Mouse (Mus musculus): ENCODE results near the gene Arhgef7. TPM values are rescaled to one million over a fixed set of nuclear protein-coding genes. Genes with fewer than 3 reads are reported as not detected.

Arhgef7 gene
- polyA plus RNA-seq, 1 experiment from 2014 or later = 53.7 TPM

DNA sequence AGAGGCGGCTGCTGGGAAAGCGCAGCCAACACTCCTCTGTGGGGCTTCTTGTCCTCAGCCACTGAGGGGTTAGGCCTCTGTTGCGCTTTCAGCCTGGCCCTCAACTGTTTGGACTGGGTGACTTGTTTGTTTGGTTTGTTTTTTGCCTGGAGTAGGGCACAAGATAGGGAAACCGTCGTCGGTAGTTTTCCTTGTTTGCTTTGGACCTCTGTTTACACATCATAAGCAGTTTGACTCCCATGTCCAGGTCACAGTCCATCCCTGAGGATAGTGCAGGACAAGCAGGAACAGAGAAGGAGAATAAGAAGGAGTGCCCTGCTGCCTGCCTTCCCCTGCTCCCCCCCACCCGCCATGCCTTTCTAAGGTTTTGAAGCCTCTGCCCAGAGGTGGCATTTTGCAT is 86.3 kb downstream of the Arhgef7 start:
- H3K27me3 ChIP-seq = no peaks in the 10 kb centered on the region
- no peak for TF ChIP-seq CTCF (IDR thresholded peaks at IDR 0.05)
- ChIA-PET CTCF (no interaction called here), POLR2A (no interaction called here)
- in situ Hi-C loops (cut with MboI; ENCODE audit: low pct_unique_long_range_greater_than_20kb) = no loop called here
- DNase-seq (ENCODE audit: low read depth, low spot score) (no peak), ATAC-seq (no peak)

- POLR2A ChIA-PET = no interaction called here
- ATAC-seq (no peak), DNase-seq (ENCODE audit: low read depth, low spot score) (no peak)
- CTCF ChIA-PET = interaction anchor here (1.2 to 3.0 kb wide), 2 partner anchors 8 to 10 kb away, joined by 3 to 14 read pairs; no protein-coding TSS in a partner anchor
- TF ChIP-seq CTCF (IDR thresholded peaks at IDR 0.05) = no peak
- in situ Hi-C loops (cut with MboI; ENCODE audit: low pct_unique_long_range_greater_than_20kb) = no loop called here
- no peaks in the 10 kb centered on the region for H3K27me3 ChIP-seq
Measured at GRCm38 (mm10) chr8:11815206-11815605, 87.7 kb downstream of the Arhgef7 start.

DNA sequence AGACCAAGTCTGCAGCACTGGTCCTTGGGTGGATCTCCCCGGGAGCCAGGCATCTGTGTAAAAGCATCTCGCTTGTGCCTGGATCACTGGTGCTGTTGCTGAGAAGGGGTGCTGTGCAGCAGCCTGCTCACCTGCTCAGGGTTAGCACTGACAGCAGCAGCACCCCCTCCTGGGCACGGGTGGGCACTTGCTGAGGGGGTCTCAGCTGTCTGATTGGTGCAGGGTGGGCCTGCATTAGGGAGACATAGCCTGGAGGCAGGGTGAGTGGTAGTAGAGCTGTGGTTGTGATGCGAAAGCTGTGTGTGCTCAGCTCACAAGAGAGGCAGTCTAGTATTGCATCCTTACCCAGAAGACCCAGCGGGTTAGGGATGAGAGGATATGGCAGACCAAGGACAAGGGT is 92.6 kb downstream of the Arhgef7 start:
- no peak for DNase-seq (ENCODE audit: low read depth, low spot score)
- TF ChIP-seq CTCF (IDR thresholded peaks at IDR 0.05) = no peak
- in situ Hi-C loops (cut with MboI; ENCODE audit: low pct_unique_long_range_greater_than_20kb) = no loop called here
- ChIA-PET CTCF (interaction anchor here (0.9 kb wide), 1 partner anchor 15 kb away, joined by 5 read pairs; no protein-coding TSS in a partner anchor), POLR2A (no interaction called here)
- no peak for ATAC-seq
- H3K27me3 ChIP-seq = no peaks in the 10 kb centered on the region

GRCm38 (mm10) chr8:11820568-11820967 is 93.0 kb downstream of the Arhgef7 start:
- ATAC-seq (peak; percentile 86), DNase-seq (ENCODE audit: low read depth, low spot score) (no peak)
- in situ Hi-C loops (cut with MboI; ENCODE audit: low pct_unique_long_range_greater_than_20kb) = no loop called here
- no peaks in the 10 kb centered on the region for H3K27me3 ChIP-seq
- TF ChIP-seq CTCF (IDR thresholded peaks at IDR 0.05) = no peak
- ChIA-PET CTCF (interaction anchor here (0.9 to 1.3 kb wide), 3 partner anchors 15 to 103 kb away, joined by 3 to 5 read pairs (median 4); partner anchors contain the start of gene Tex29), POLR2A (interaction anchor here (1.0 kb wide), 1 partner anchor 11 kb away, joined by 3 read pairs; no protein-coding TSS in a partner anchor)

GRCm38 (mm10) chr8:11821451-11822206 is 94.1 kb downstream of the Arhgef7 start:
- in situ Hi-C loops (cut with MboI; ENCODE audit: low pct_unique_long_range_greater_than_20kb) = no loop called here
- no peak for TF ChIP-seq CTCF (IDR thresholded peaks at IDR 0.05)
- no peaks in the 10 kb centered on the region for H3K27me3 ChIP-seq
- DNase-seq (ENCODE audit: low read depth, low spot score) = no peak
- CTCF ChIA-PET = interaction anchor here (1.0 to 1.3 kb wide), 2 partner anchors 19 to 102 kb away, joined by 3 to 4 read pairs; partner anchors contain the start of gene Tex29
- POLR2A ChIA-PET = interaction anchor here (1.0 kb wide), 1 partner anchor 12 kb away, joined by 3 read pairs; no protein-coding TSS in a partner anchor
- ATAC-seq = no peak

DNA sequence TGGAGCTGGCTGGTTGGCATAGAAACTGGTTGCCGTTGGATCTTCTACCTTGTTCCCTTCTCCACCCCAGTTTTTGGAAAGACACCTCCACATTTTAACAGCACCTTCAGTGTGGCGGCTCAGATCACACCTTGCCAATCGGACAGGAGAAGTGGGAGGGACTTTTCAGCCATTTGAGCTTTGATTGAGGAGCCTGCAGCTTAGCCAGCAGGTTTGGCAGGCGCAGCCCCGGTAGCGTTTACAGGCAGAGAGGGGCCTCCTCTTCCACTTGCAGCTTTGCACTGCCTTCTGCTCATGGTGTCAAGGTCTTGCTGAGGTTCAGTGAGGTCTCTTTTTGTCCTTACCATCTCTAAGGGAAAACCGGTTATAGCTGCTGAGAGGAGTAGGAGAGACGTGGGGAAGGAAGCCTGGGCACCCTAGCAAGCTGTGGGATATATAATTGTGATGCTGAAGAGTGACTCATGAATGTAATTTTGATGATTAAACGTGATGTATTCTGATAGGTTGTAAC is 95.1 kb downstream of the Arhgef7 start:
- TF ChIP-seq CTCF (IDR thresholded peaks at IDR 0.05) = no peak
- DNase-seq (ENCODE audit: low read depth, low spot score) (no peak), ATAC-seq (no peak)
- in situ Hi-C loops (cut with MboI; ENCODE audit: low pct_unique_long_range_greater_than_20kb) = no loop called here
- no peaks in the 10 kb centered on the region for H3K27me3 ChIP-seq
- POLR2A ChIA-PET = interaction anchor here (1.3 kb wide), 1 partner anchor 28 kb away, joined by 3 read pairs; no protein-coding TSS in a partner anchor
- CTCF ChIA-PET = interaction anchor here (0.9 kb wide), 1 partner anchor 34 kb away, joined by 4 read pairs; no protein-coding TSS in a partner anchor

DNA sequence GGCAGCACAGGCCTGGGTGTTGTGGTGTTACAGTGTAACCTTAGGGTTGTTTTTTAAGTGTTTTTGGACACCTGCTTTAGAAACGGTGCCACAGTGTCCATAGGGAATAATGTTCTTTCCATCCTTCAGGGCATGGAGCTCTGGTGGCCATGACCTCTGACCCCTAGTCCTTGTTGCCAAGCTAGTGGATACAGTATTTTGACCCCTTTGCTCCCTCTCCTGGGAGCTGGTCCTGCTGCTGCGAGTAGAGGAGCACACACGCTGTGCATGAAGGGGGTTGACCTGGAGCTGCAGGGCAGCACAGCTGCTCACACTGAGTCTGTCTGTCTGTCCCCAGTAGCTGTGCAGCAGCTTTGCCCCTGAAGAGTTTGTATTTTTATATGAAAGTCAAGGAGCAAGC is 98.2 kb downstream of the Arhgef7 start:
- ATAC-seq = no peak

GRCm38 (mm10) chr8:11827312-11827711 is 99.8 kb downstream of the Arhgef7 start:
- in situ Hi-C loops (cut with MboI; ENCODE audit: low pct_unique_long_range_greater_than_20kb) = no loop called here
- no peak for TF ChIP-seq CTCF (IDR thresholded peaks at IDR 0.05)
- CTCF ChIA-PET = interaction anchor here (0.7 to 1.4 kb wide), 2 partner anchors 20 to 21 kb away, joined by 3 read pairs; no protein-coding TSS in a partner anchor

More for the DNA sequence above, 98.2 kb downstream of the Arhgef7 start:
- no peaks in the 10 kb centered on the region for H3K27me3 ChIP-seq
- DNase-seq (ENCODE audit: low read depth, low spot score) = no peak
- in situ Hi-C loops (cut with MboI; ENCODE audit: low pct_unique_long_range_greater_than_20kb) = no loop called here
- POLR2A ChIA-PET = interaction anchor here (1.2 kb wide), 1 partner anchor 269 kb away, joined by 3 read pairs; no protein-coding TSS in a partner anchor
- no peak for TF ChIP-seq CTCF (IDR thresholded peaks at IDR 0.05)
- CTCF ChIA-PET = interaction anchor here (2.5 kb wide), 1 partner anchor 9 kb away, joined by 14 read pairs; no protein-coding TSS in a partner anchor

GRCm38 (mm10) chr8:11830214-11831046 is 102.9 kb downstream of the Arhgef7 start:
- in situ Hi-C loops (cut with MboI; ENCODE audit: low pct_unique_long_range_greater_than_20kb) = no loop called here
- no peak for TF ChIP-seq CTCF (IDR thresholded peaks at IDR 0.05)
- no peaks in the 10 kb centered on the region for H3K27me3 ChIP-seq
- ChIA-PET POLR2A (no interaction called here), CTCF (interaction anchor here (1.4 kb wide), 1 partner anchor 9 kb away, joined by 4 read pairs; the partner anchor contains the start of gene Tex29)
- DNase-seq (ENCODE audit: low read depth, low spot score) (no peak), ATAC-seq (no peak)

More at GRCm38 (mm10) chr8:11827312-11827711, 99.8 kb downstream of the Arhgef7 start:
- POLR2A ChIA-PET = no interaction called here
- ATAC-seq (no peak), DNase-seq (ENCODE audit: low read depth, low spot score) (no peak)
- H3K27me3 ChIP-seq = no peaks in the 10 kb centered on the region

DNA sequence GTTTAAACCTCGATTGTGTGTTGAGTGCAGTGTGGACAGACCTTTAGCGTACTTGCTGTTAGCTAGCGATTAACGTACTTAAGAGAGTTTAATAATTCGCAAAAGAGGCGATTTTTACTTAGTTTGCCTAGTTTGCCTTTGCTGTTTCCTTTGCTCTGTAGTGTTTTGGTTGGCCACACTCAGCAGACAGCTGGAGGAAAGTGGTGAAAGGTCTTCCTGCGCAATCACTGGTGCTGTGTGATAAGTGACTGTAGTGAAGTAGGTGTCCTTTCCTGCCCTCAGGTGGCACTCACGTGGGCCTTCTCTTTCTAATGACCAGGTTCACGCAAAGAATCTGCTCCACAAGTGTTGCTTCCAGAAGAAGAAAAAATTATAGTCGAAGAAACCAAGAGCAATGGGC is 103.7 kb downstream of the Arhgef7 start:
- no peak for TF ChIP-seq CTCF (IDR thresholded peaks at IDR 0.05)
- in situ Hi-C loops (cut with MboI; ENCODE audit: low pct_unique_long_range_greater_than_20kb) = no loop called here
- ATAC-seq (no peak), DNase-seq (ENCODE audit: low read depth, low spot score) (no peak)
- ChIA-PET CTCF (interaction anchor here (1.4 kb wide), 1 partner anchor 9 kb away, joined by 4 read pairs; the partner anchor contains the start of gene Tex29), POLR2A (no interaction called here)
- H3K27me3 ChIP-seq = no peaks in the 10 kb centered on the region
